Mouse (Mus musculus) C2C12 (cell line): Measurements from ENCODE around the gene Rad9b. TPM values are rescaled to one million over a fixed set of nuclear protein-coding genes. Genes with fewer than 3 reads are reported as not detected.

Experiments
- H3K27me3 ChIP-seq: one replicate; pipeline ENCODE4 v1.6.1; 2011; ENCODE audit not compliant: control insufficient read depth, insufficient read depth, insufficient read length
- H3K36me3 ChIP-seq: one replicate; pipeline ENCODE4 v1.6.1; 2011; ENCODE audit not compliant: control insufficient read depth, insufficient read depth
- H3K4me3 ChIP-seq: one replicate; pipeline ENCODE4 v1.5.1; 2011; ENCODE audit warnings: mild to moderate bottlenecking, control low read depth; ENCODE audit not compliant: poor library complexity, insufficient read depth, severe bottlenecking
- H3K79me2 ChIP-seq: one replicate; pipeline ENCODE4 v1.6.1; 2011; ENCODE audit not compliant: control insufficient read depth, insufficient read depth
- H3K79me3 ChIP-seq: one replicate; pipeline ENCODE4 v1.6.1; 2011; ENCODE audit warnings: low read depth, control low read depth
- H3ac ChIP-seq: one replicate; pipeline ENCODE3; 2011; ENCODE audit warnings: low read depth; ENCODE audit not compliant: control insufficient read depth, insufficient read length
- CEBPB ChIP-seq: IDR thresholded peaks from one replicate; pipeline ENCODE4 v1.6.1; 2011; ENCODE audit warnings: low read depth, mild to moderate bottlenecking, control low read depth, moderate library complexity
- CTCF ChIP-seq: IDR thresholded peaks from one replicate; pipeline ENCODE4 v1.5.1; 2011; ENCODE audit not compliant: control insufficient read depth, insufficient read depth, insufficient read length
- FOSL1 ChIP-seq: IDR thresholded peaks from one replicate; pipeline ENCODE4 v1.8.0; 2011; ENCODE audit warnings: mild to moderate bottlenecking, low read length; ENCODE audit not compliant: poor library complexity, insufficient read depth, severe bottlenecking
- MAX ChIP-seq: IDR thresholded peaks from one replicate; pipeline ENCODE4 v1.6.1; 2011; ENCODE audit warnings: mild to moderate bottlenecking, control low read depth
- MYOD1 ChIP-seq: IDR thresholded peaks from one replicate; pipeline ENCODE4 v1.6.1; 2011; ENCODE audit warnings: low read depth; ENCODE audit not compliant: control insufficient read depth, insufficient read length
- MYOG ChIP-seq: IDR thresholded peaks from one replicate; pipeline ENCODE4 v1.6.1; 2011; ENCODE audit not compliant: control insufficient read depth, insufficient read length; ENCODE audit errors: extremely low read depth
- USF1 ChIP-seq: IDR thresholded peaks from one replicate; pipeline ENCODE4 v1.6.1; 2011; ENCODE audit warnings: low read depth, mild to moderate bottlenecking, control low read depth, moderate library complexity
- polyA plus RNA-seq: library from polyadenylated mRNA; unstranded; fragments of >200 nt; fragmentation: generic; extraction: Trizol; gene quantifications from one replicate; pipeline ENCODE4 v1.2.1, GENCODE M21; 2012; ENCODE audit warnings: missing spikeins

The Rad9b gene
- polyA plus RNA-seq, 1 experiment = 0.73 TPM

DNA sequence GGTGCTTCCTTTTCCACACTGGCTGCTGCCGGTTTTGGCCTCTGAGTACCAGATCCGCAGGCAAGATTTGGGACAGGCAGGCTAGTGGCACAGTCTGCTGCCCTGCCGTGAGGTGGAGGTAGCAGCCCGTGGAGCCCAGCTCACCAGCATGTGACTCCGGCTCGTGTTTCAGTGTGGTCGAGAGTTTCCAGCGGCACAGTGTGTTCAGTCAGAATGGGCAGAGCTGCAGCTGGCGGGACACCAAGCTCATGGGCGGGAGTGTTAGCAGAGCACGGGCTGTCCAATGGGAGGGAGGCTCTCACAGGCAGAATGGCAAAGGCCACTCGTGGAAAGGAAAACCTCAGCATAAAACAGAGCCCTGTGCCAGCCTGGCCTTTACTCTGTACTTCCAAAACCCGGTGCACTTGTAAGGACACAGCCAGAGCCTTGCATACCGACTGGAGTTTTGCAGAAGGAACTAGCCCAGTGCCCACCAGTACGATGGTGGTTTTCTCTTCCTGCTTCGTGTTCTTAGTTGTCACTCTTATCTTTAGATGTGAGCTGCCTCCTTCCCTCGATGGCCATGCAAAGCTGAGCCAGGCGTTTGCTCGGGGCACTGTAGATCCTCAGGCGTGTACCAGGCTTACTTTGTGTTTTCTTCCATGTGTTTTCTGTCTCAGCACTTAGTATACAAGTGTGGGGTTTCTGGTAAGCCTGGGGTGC is 38.9 kb downstream of the Rad9b start:
- Histone ChIP-seq H3K79me2 (peaks cover 13% of the 10 kb centered on the region), H3K79me3 (no peaks in the 10 kb centered on the region), H3ac (no peak overlapping the region), H3K27me3 (no peaks in the 10 kb centered on the region), H3K4me3 (no peak overlapping the region), H3K36me3 (peaks cover 17% of the 10 kb centered on the region)
- TF ChIP-seq USF1 (peak; percentile 61), CTCF (peak; percentile 10), MYOD1 (no peak), MAX (peak; percentile 34)

DNA sequence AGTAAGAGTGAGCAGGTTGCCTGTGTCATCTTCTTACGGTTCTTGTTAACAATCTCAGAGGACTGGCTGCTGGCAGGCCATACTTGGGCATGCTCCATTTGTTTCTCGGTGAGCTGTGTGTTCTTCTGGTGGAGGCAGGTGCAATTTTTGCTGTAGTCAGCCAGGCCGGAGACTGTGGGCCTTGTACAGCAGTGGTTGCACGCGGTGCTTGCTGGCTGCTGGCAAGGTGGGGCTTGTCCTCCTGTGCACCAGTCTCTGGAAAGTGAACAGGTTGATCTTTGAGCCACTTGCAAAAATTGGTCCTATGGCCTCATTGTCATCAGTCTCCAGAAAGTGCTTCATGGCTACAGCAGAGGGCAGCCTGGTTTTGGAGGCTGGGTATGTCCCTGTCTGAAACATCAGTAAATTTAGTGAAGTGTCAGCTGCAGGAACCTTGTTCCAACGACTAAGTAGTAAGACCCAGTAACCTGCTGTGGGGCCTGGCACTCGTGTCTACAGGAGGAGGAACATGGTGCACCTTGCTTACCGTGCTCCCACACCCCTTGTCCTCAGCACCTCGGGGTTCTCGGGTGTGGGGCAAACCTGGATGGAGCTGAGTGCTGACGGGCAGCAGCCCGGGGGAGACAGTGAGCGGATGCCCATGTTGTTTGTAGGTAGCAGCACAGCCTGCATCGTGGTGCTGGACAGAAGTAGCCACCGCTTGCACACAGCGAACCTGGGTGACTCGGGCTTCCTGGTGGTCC is 40.9 kb downstream of the Rad9b start:
- TF ChIP-seq MAX = no peak
- no peak for TF ChIP-seq USF1
- TF ChIP-seq MYOD1 = no peak
- TF ChIP-seq FOSL1 = no peak
- no peak for TF ChIP-seq MYOG
- TF ChIP-seq CEBPB = no peak
- TF ChIP-seq CTCF = no peak
- Histone ChIP-seq H3ac (no peak overlapping the region), H3K36me3 (peaks cover 17% of the 10 kb centered on the region), H3K79me2 (peaks cover 13% of the 10 kb centered on the region), H3K4me3 (no peak overlapping the region), H3K79me3 (peaks cover 2% of the 10 kb centered on the region), H3K27me3 (no peaks in the 10 kb centered on the region)

DNA sequence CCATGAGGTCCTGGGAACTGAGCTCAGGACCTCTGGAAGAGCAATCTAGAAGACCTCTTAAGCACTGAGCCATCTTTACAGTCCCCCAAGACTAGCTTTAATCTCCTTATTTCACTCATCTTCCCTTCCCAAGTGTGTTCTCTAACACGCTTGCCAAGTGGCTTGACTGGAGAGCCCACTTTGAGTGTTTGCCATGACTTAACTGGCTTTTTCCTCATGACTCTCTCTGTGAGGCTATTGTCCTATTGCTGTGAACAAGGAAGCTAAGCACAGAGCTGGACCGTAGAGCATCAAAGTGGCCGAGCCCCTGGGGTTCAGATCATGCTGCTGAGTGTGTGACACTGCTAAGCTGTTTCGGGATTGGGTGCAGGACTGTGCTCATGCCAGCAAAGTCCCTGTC is 41.7 kb downstream of the Rad9b start:
- H3K79me3 ChIP-seq = peaks cover 2% of the 10 kb centered on the region
- H3K36me3 ChIP-seq = peaks cover 16% of the 10 kb centered on the region

GRCm38 (mm10) chr5:122311692-122312091 is 42.3 kb downstream of the Rad9b start:
- TF ChIP-seq USF1 (no peak), CEBPB (no peak), MAX (no peak), MYOG (no peak), CTCF (no peak), FOSL1 (no peak), MYOD1 (no peak)

More for the DNA sequence above, 41.7 kb downstream of the Rad9b start:
- Histone ChIP-seq H3ac (no peak overlapping the region), H3K4me3 (no peak overlapping the region), H3K79me2 (peaks cover 15% of the 10 kb centered on the region), H3K27me3 (no peaks in the 10 kb centered on the region)
- no peak for TF ChIP-seq MYOD1
- TF ChIP-seq CTCF = no peak
- TF ChIP-seq MYOG = no peak
- no peak for TF ChIP-seq MAX
- no peak for TF ChIP-seq CEBPB
- no peak for TF ChIP-seq USF1
- no peak for TF ChIP-seq FOSL1

DNA sequence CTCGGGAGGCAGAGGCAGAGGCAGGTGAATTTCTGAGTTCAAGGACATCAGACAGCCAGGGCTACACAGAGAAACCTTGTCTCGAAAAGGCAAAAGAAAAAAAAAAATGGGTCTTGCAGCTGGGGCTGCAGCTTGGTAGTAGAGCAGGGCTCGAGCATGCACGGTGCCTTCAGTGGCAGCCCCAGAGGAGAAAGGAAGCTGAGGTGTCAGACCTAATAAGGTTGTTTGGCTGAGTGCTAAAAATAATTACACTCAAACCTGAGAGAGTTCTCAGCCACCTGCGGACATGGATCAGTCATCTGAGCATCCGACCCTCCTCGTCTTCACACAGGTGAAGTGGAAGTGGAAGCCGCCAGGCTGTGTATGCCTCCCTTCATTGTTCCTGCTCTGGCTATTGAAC is 43.3 kb downstream of the Rad9b start:
- Histone ChIP-seq H3K79me3 (peaks cover 4% of the 10 kb centered on the region), H3K79me2 (peaks cover 21% of the 10 kb centered on the region), H3K36me3 (peaks cover 6% of the 10 kb centered on the region), H3K4me3 (no peak overlapping the region), H3ac (no peak overlapping the region), H3K27me3 (no peaks in the 10 kb centered on the region)
- TF ChIP-seq USF1 (no peak), MAX (no peak), CEBPB (no peak), FOSL1 (no peak), MYOD1 (no peak), CTCF (no peak), MYOG (no peak)

More at GRCm38 (mm10) chr5:122311692-122312091, 42.3 kb downstream of the Rad9b start:
- Histone ChIP-seq H3K27me3 (no peaks in the 10 kb centered on the region), H3K79me3 (peaks cover 2% of the 10 kb centered on the region), H3K79me2 (peaks cover 18% of the 10 kb centered on the region), H3K4me3 (no peak overlapping the region), H3ac (no peak overlapping the region), H3K36me3 (peaks cover 10% of the 10 kb centered on the region)
